Mouse (Mus musculus) kidney, embryonic 14.5 days (tissue): ENCODE results near the gene Gm43720. TPM values are rescaled to one million over a fixed set of nuclear protein-coding genes. Genes with fewer than 3 reads are reported as not detected.
A peak's percentile ranks its signal among the peaks of the same experiment; 100 is the strongest.

Experiments
- ATAC-seq: fragments of 200-750 bp; cut with Nextera tagmentation; 2 replicates; pipeline ENCODE4 v1.8.0; 2017; ENCODE audit warnings: moderate number of reproducible peaks, mild to moderate bottlenecking, moderate TSS enrichment, moderate library complexity; ENCODE audit not compliant: low FRiP score, low TSS enrichment
- H3K27ac ChIP-seq: fragments of 300-500 bp; sonication (generic); 2 replicates; pipeline ENCODE4 v1.5.1; 2014; ENCODE audit warnings: low read depth, mild to moderate bottlenecking, low read length, moderate library complexity, mixed read lengths
- H3K27me3 ChIP-seq: fragments of 300-500 bp; sonication (generic); 2 replicates; pipeline ENCODE4 v1.6.1; 2014; ENCODE audit warnings: mild to moderate bottlenecking, low read length; ENCODE audit not compliant: control insufficient read depth, insufficient read depth
- H3K36me3 ChIP-seq: fragments of 300-500 bp; sonication (generic); 2 replicates; pipeline ENCODE4 v1.6.1; 2014; ENCODE audit warnings: low read length, mixed read lengths; ENCODE audit not compliant: control insufficient read depth, insufficient read depth
- H3K4me1 ChIP-seq: fragments of 300-500 bp; sonication (generic); 2 replicates; pipeline ENCODE4 v1.6.1; 2014; ENCODE audit warnings: low read length, mixed read lengths; ENCODE audit not compliant: control insufficient read depth, insufficient read depth
- H3K4me2 ChIP-seq: fragments of 300-500 bp; sonication (generic); replicated peaks from 2 replicates; pipeline ENCODE4 v1.6.1; 2014; ENCODE audit warnings: low read depth, mild to moderate bottlenecking, low read length
- H3K4me3 ChIP-seq: fragments of 300-500 bp; sonication (generic); 2 replicates; pipeline ENCODE4 v1.5.1; 2014; ENCODE audit warnings: mild to moderate bottlenecking, low read length
- H3K9ac ChIP-seq: fragments of 300-500 bp; sonication (generic); 2 replicates; pipeline ENCODE4 v1.6.1; 2014; ENCODE audit warnings: low read depth, mild to moderate bottlenecking, low read length, moderate library complexity
- H3K9me3 ChIP-seq: fragments of 300-500 bp; sonication (generic); 2 replicates; pipeline ENCODE4 v1.6.1; 2016; ENCODE audit warnings: low read length; ENCODE audit not compliant: control insufficient read depth
- WGBS: fragments of 180-500 bp; shearing (Covaris S2); extraction: QIAGEN DNeasy Blood & Tissue Kit; methylation state at CpG from one replicate; pipeline ENCODE4 v1.1.7; 2014; 5-methylcytosine and 5-hydroxymethylcytosine counted together
- polyA plus RNA-seq: library from polyadenylated mRNA; unstranded; fragments of >200 nt; fragmentation: Nextera tagmentation; extraction: Ambion mirVana; gene quantifications from 2 replicates; pipeline ENCODE4 v1.2.1, GENCODE M21; 2014

Gm43720 gene
- polyA plus RNA-seq, 1 experiment from 2014 or later, result not detected

- Histone ChIP-seq H3K9ac (peak overlapping the region; percentile 86), H3K4me3 (peak overlapping the region; percentile 81), H3K27ac (no peak overlapping the region), H3K9me3 (no peaks in the 10 kb centered on the region), H3K36me3 (peaks cover 29% of the 10 kb centered on the region), H3K4me2 (peak overlapping the region; percentile 87), H3K27me3 (no peaks in the 10 kb centered on the region), H3K4me1 (peaks cover 11% of the 10 kb centered on the region)
- 18% methylated on average over 6 of the region's 6 CpGs for WGBS
- no peak for ATAC-seq
These were observed 15.6 kb downstream of the Gm43720 start for GRCm38 (mm10) chr5:138264207-138264578.

DNA sequence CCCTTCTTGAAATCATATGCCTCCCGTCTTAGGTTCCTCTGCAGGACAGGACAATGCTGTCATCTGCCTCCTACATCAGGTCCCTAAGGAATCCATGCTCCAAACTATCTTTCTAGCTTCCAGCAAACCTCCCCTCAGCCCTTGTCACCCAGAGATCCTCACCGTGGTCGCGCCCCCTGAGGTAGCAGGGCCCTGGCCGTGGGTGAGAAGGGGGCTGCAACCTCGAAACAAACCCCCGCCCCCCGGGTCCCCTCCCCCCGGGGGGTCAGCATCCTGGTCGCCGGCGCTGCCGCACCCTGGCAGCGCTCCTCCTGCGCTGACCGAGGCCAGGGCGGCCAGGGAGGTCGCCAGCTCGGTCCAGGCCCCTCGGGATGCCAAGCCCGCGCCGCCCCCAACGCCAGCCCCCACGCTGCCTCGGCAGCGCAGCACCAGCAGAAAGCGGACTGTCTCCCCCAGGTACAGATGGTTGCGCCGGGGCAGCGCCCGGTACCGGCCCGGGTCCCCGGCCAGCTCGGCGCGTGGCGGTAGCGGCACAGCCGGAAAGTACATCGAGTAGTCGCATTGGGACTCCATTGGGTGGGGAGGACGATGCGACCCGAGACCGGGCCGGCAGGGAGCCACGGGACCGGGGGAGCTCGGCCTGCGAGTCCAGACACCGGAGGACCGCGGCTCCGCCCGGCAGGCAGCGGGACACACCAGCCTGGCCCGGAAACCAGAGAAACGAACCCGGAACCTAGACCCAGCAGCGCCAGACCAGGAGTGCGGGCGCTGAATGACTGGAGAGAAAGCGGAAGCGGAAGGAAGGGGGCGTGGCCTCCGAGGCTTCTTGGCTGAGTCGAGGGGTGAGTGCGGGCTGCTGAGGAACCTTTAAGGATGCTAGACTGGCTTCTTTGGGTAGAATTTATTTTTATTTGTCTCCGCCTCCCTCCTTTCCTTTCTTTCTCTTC lies 16.2 kb downstream of the Gm43720 start, which contains the start of gene BC037034:
Gene BC037034 (minus strand): TSS at position 774 of the 947 bp plus-strand sequence.
- H3K4me2 ChIP-seq, result peak within 1 kb of the TSS; percentile 87
- H3K36me3 ChIP-seq, result peaks cover 36% of the 10 kb centered on the region
- peak within 1 kb of the TSS; percentile 81 for H3K4me3 ChIP-seq
- H3K27ac ChIP-seq, result 0 out of 2 replicates have a peak within 1 kb of the TSS, but pooled peaks have one; percentile 68
- peaks cover 11% of the 10 kb centered on the region for H3K4me1 ChIP-seq
- under 1% methylated on average over 71 of the region's 71 CpGs for WGBS
- peak; percentile 91 for ATAC-seq
- no peaks in the 10 kb centered on the region for H3K27me3 ChIP-seq
- H3K9me3 ChIP-seq, result no peaks in the 10 kb centered on the region
- peak within 1 kb of the TSS; percentile 86 for H3K9ac ChIP-seq

- Histone ChIP-seq H3K4me3 (peak overlapping the region; percentile 81), H3K36me3 (peaks cover 37% of the 10 kb centered on the region), H3K4me1 (peaks cover 11% of the 10 kb centered on the region), H3K9me3 (no peaks in the 10 kb centered on the region), H3K27ac (no peak overlapping the region), H3K27me3 (no peaks in the 10 kb centered on the region), H3K4me2 (peak overlapping the region; percentile 87), H3K9ac (peak overlapping the region; percentile 86)
- no peak for ATAC-seq
- 57% methylated on average over 18 of the region's 18 CpGs for WGBS
These were observed 17.0 kb downstream of the Gm43720 start for GRCm38 (mm10) chr5:138262582-138263240.

GRCm38 (mm10) chr5:138262001-138262400 lies 17.8 kb downstream of the Gm43720 start:
- Histone ChIP-seq H3K36me3 (peaks cover 37% of the 10 kb centered on the region), H3K9ac (no peak overlapping the region), H3K4me3 (no peak overlapping the region), H3K4me2 (no peak overlapping the region), H3K4me1 (peaks cover 11% of the 10 kb centered on the region), H3K9me3 (no peaks in the 10 kb centered on the region), H3K27me3 (no peaks in the 10 kb centered on the region), H3K27ac (no peak overlapping the region)
- 80% methylated on average over 4 of the region's 4 CpGs for WGBS
- ATAC-seq, result no peak

- H3K4me3 ChIP-seq, result no peak overlapping the region
- ATAC-seq, result no peak
- H3K9me3 ChIP-seq, result no peaks in the 10 kb centered on the region
- peaks cover 37% of the 10 kb centered on the region for H3K36me3 ChIP-seq
- WGBS, result 89% methylated on average over 11 of the region's 11 CpGs
- no peaks in the 10 kb centered on the region for H3K27me3 ChIP-seq
- no peak overlapping the region for H3K4me2 ChIP-seq
- H3K27ac ChIP-seq, result no peak overlapping the region
- H3K4me1 ChIP-seq, result peaks cover 16% of the 10 kb centered on the region
- H3K9ac ChIP-seq, result no peak overlapping the region
These were observed 18.9 kb downstream of the Gm43720 start for GRCm38 (mm10) chr5:138260834-138261233.

- 87% methylated on average over 10 of the region's 10 CpGs for WGBS
- Histone ChIP-seq H3K4me2 (no peak overlapping the region), H3K27ac (0 out of 2 replicates have a peak overlapping the region, but pooled peaks have one; percentile 30), H3K4me1 (peaks cover 16% of the 10 kb centered on the region), H3K27me3 (no peaks in the 10 kb centered on the region), H3K4me3 (no peak overlapping the region), H3K36me3 (peaks cover 37% of the 10 kb centered on the region), H3K9me3 (no peaks in the 10 kb centered on the region), H3K9ac (no peak overlapping the region)
- ATAC-seq, result no peak
These were observed 19.7 kb downstream of the Gm43720 start for GRCm38 (mm10) chr5:138260051-138260450.

DNA sequence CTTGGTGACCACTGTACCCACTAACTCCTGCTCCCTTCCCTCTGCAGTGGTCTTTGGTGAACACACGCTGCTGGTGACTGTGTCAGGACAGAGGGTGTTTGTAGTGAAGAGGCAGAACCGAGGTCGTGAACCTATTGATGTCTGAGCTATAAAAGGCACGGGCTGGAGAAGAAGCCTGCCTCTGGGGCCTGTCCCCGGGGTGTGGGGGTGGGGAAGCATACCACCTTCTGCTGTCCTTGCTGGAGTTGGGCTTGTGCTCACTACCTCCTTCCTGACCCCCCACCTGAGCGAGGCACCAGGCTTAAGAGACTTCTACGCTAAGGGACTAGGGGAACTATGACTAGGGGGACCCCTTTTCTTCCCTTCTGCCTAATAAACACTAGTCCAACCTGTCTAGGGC lies 20.8 kb downstream of the Gm43720 start:
- ATAC-seq, result no peak
- WGBS, result 44% methylated on average over 7 of the region's 7 CpGs
- H3K9me3 ChIP-seq, result no peaks in the 10 kb centered on the region
- H3K9ac ChIP-seq, result no peak overlapping the region
- H3K4me1 ChIP-seq, result peaks cover 21% of the 10 kb centered on the region
- H3K36me3 ChIP-seq, result peaks cover 37% of the 10 kb centered on the region
- H3K27me3 ChIP-seq, result no peaks in the 10 kb centered on the region
- no peak overlapping the region for H3K4me3 ChIP-seq
- H3K27ac ChIP-seq, result no peak overlapping the region
- no peak overlapping the region for H3K4me2 ChIP-seq

DNA sequence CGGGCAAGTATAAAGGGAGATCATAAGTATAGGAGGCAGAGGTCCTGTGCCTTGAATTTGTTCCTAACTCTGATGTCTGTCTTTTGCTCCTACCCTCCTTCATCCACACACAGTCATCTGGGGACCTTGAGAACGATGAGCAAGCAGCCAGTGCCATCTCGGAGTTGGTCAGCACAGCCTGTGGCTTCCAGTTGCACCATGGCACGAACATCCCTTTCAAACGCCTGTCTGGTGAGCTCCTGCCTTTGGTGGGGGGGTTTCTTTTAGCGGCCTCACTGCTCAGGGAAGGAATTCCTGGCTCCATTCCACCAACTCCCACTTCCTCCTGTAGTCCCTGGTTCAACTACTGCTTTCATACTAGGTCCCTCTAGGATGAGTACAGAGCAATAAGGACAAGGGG lies 21.2 kb downstream of the Gm43720 start:
- no peak for ATAC-seq
- no peak overlapping the region for H3K4me2 ChIP-seq
- WGBS, result 84% methylated on average over 6 of the region's 6 CpGs
- no peak overlapping the region for H3K4me3 ChIP-seq
- H3K4me1 ChIP-seq, result peaks cover 21% of the 10 kb centered on the region
- no peaks in the 10 kb centered on the region for H3K9me3 ChIP-seq
- H3K27ac ChIP-seq, result no peak overlapping the region
- no peak overlapping the region for H3K9ac ChIP-seq
- peaks cover 37% of the 10 kb centered on the region for H3K36me3 ChIP-seq
- H3K27me3 ChIP-seq, result no peaks in the 10 kb centered on the region

DNA sequence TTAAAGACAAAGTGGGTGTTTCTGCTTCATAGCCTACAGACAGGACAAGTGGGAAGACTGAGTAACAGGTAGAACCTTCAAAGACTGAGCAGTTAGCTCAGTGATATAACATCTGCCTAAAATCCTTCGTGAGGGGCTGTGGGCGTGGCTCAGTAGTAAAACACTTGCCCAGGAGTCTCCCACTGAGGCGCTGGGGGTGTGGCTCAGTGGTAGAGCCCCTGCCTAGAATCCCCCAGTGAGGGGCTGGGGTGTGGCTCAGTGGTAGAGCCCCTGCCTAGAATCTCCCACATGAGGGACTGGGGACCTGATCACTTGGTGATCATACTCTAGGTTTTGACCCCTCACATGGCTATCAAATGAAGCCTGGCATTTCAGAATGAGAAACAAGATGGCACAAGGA lies 21.7 kb downstream of the Gm43720 start:
- Histone ChIP-seq H3K4me1 (peaks cover 19% of the 10 kb centered on the region), H3K4me2 (no peak overlapping the region), H3K27ac (no peak overlapping the region), H3K27me3 (no peaks in the 10 kb centered on the region), H3K9me3 (no peaks in the 10 kb centered on the region), H3K9ac (no peak overlapping the region), H3K4me3 (no peak overlapping the region), H3K36me3 (peaks cover 37% of the 10 kb centered on the region)
- ATAC-seq, result no peak
- 78% methylated on average over 3 of the region's 3 CpGs for WGBS
